Mouse (Mus musculus): ENCODE results near the gene Lactb. TPM values are rescaled to one million over a fixed set of nuclear protein-coding genes. Genes with fewer than 3 reads are reported as not detected.

Gene Lactb
- polyA plus RNA-seq, 1 experiment from 2014 or later, result 12.4 TPM

DNA sequence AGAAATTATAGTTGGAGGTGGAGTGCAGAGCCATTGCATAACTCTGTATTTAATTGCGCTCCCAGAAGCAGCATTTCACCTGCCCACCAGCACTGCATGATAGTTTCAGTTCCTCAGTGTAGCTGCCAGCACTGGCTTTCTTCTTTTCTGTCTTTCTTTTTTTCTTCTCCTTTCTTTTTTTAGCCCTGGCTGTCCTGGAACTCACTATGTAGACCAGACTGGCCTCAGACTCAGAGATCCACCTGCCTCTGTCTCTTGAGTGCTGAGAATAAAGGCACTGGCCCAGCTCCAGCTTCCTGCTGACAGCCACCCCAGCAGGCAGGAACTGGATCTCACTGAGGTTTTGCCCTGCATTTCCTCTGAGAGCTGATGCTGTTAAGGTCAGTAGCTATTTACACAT is 2.7 kb upstream of the Lactb start:
- Histone ChIP-seq H3K9me3 (no peaks in the 10 kb centered on the region), H3K4me3 (no peak overlapping the region), H3K4me2 (no peak overlapping the region), H3K36me3 (no peaks in the 10 kb centered on the region), H3K27me3 (no peaks in the 10 kb centered on the region), H3K4me1 (replicated peaks) (peaks cover 16% of the 10 kb centered on the region), H3K9ac (no peak overlapping the region), H3K27ac (replicated peaks) (no peak overlapping the region)
- WGBS, result 85% methylated on average over 1 of the region's 1 CpGs
- no peak for ATAC-seq (ENCODE audit: low FRiP score, low read depth)

- no peaks in the 10 kb centered on the region for H3K27me3 ChIP-seq
- 80% methylated on average over 5 of the region's 5 CpGs for WGBS
- no peak for ATAC-seq (ENCODE audit: low FRiP score, low read depth)
These were observed 1.8 kb upstream of the Lactb start for GRCm38 (mm10) chr9:66977121-66977520.

GRCm38 (mm10) chr9:66974721-66975225 is 511 bp downstream of the Lactb start:
- under 1% methylated on average over 41 of the region's 41 CpGs for WGBS
- no peaks in the 10 kb centered on the region for H3K9me3 ChIP-seq
- ATAC-seq (ENCODE audit: low FRiP score, low read depth), result peak; percentile 86

More at GRCm38 (mm10) chr9:66977121-66977520, 1.8 kb upstream of the Lactb start:
- Histone ChIP-seq H3K4me1 (replicated peaks) (peaks cover 16% of the 10 kb centered on the region), H3K36me3 (no peaks in the 10 kb centered on the region), H3K4me2 (no peak overlapping the region), H3K9ac (no peak overlapping the region), H3K9me3 (no peaks in the 10 kb centered on the region), H3K27ac (replicated peaks) (no peak overlapping the region), H3K4me3 (no peak overlapping the region)

DNA sequence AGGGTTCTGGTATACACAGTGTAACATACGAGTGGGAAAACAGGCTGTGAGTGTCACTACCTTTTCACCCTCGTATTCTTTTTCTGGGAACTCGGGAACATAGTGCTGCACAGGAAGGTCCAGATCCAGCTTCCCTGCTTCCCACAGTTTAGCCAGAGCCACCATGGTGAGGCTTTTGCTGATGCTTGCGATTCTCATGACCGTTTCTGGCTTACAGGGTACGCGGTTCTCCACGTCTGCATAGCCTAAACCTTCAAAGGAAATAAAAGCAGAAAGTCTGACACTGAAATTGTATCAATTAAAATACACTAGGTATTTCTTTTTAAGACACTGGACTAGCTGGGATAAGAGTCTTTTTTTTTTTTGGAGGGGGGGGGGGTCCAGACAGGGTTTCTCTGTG is 4.2 kb downstream of the Lactb start:
- WGBS, result 90% methylated on average over 8 of the region's 8 CpGs
- peaks cover 33% of the 10 kb centered on the region for H3K36me3 ChIP-seq

More at GRCm38 (mm10) chr9:66974721-66975225, 511 bp downstream of the Lactb start:
- Histone ChIP-seq H3K4me1 (replicated peaks) (peaks cover 16% of the 10 kb centered on the region), H3K27ac (replicated peaks) (peak overlapping the region; percentile 93), H3K9ac (peak overlapping the region; percentile 94), H3K27me3 (no peaks in the 10 kb centered on the region), H3K36me3 (peaks cover 17% of the 10 kb centered on the region), H3K4me2 (peak overlapping the region; percentile 59), H3K4me3 (peak overlapping the region; percentile 98)

GRCm38 (mm10) chr9:66967492-66967891 is 7.8 kb downstream of the Lactb start:
- H3K27me3 ChIP-seq, result no peaks in the 10 kb centered on the region

More for the DNA sequence above, 4.2 kb downstream of the Lactb start:
- no peak overlapping the region for H3K9ac ChIP-seq
- H3K4me3 ChIP-seq, result no peak overlapping the region
- peaks cover 16% of the 10 kb centered on the region for H3K4me1 ChIP-seq (replicated peaks)
- ATAC-seq (ENCODE audit: low FRiP score, low read depth), result no peak
- H3K27me3 ChIP-seq, result no peaks in the 10 kb centered on the region
- H3K9me3 ChIP-seq, result no peaks in the 10 kb centered on the region
- H3K4me2 ChIP-seq, result no peak overlapping the region
- no peak overlapping the region for H3K27ac ChIP-seq (replicated peaks)

GRCm38 (mm10) chr9:66961478-66961877 is 13.8 kb downstream of the Lactb start:
- H3K9ac ChIP-seq, result no peak overlapping the region
- H3K36me3 ChIP-seq, result no peaks in the 10 kb centered on the region
- 80% methylated on average over 3 of the region's 3 CpGs for WGBS
- no peaks in the 10 kb centered on the region for H3K27me3 ChIP-seq
- no peak overlapping the region for H3K4me3 ChIP-seq
- H3K9me3 ChIP-seq, result no peaks in the 10 kb centered on the region
- no peaks in the 10 kb centered on the region for H3K4me1 ChIP-seq (replicated peaks)
- H3K4me2 ChIP-seq, result no peak overlapping the region
- no peak overlapping the region for H3K27ac ChIP-seq (replicated peaks)
- no peak for ATAC-seq (ENCODE audit: low FRiP score, low read depth)

More at GRCm38 (mm10) chr9:66967492-66967891, 7.8 kb downstream of the Lactb start:
- Histone ChIP-seq H3K9ac (no peak overlapping the region), H3K4me1 (replicated peaks) (no peaks in the 10 kb centered on the region), H3K27ac (replicated peaks) (no peak overlapping the region), H3K4me3 (no peak overlapping the region), H3K9me3 (no peaks in the 10 kb centered on the region), H3K4me2 (no peak overlapping the region), H3K36me3 (peaks cover 33% of the 10 kb centered on the region)
- no peak for ATAC-seq (ENCODE audit: low FRiP score, low read depth)
- 90% methylated on average over 8 of the region's 8 CpGs for WGBS

- Histone ChIP-seq H3K4me3 (no peak overlapping the region), H3K9me3 (no peaks in the 10 kb centered on the region), H3K4me1 (replicated peaks) (no peaks in the 10 kb centered on the region), H3K4me2 (no peak overlapping the region), H3K36me3 (0 out of 2 replicates have a peak, but pooled peaks cover 5% of the 10 kb centered on the region), H3K27me3 (no peaks in the 10 kb centered on the region), H3K9ac (no peak overlapping the region), H3K27ac (replicated peaks) (no peak overlapping the region)
- WGBS, result 97% methylated on average over 3 of the region's 3 CpGs
- no peak for ATAC-seq (ENCODE audit: low FRiP score, low read depth)
These were observed 17.8 kb downstream of the Lactb start for GRCm38 (mm10) chr9:66957451-66957850.

GRCm38 (mm10) chr9:66952886-66953285 is 22.4 kb downstream of the Lactb start:
- 86% methylated on average over 2 of the region's 2 CpGs for WGBS
- H3K27ac ChIP-seq (replicated peaks), result no peak overlapping the region
- no peak for ATAC-seq (ENCODE audit: low FRiP score, low read depth)

DNA sequence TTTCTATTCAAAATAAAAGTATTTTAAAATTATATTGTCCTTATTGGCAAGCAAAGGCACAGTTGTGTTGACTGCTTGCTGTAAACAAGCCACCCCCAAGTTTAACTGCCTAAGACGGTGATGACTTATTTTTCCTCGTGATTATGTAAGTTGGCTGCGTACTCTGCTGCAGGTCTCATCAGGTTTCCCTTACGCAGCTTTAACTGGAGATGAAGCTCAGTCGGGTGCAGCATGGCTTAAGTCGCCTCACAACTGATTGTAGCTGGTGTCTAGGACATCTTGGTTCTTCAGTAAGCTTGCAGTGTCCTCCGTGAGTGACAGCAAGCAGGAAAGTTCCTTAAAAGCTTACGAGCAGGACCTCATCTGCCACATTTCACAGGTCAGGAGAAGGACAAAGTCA is 23.0 kb downstream of the Lactb start:
- 83% methylated on average over 8 of the region's 8 CpGs for WGBS
- Histone ChIP-seq H3K9me3 (no peaks in the 10 kb centered on the region), H3K4me3 (no peak overlapping the region), H3K9ac (no peak overlapping the region), H3K27me3 (no peaks in the 10 kb centered on the region), H3K27ac (replicated peaks) (no peak overlapping the region), H3K4me2 (no peak overlapping the region), H3K4me1 (replicated peaks) (no peaks in the 10 kb centered on the region), H3K36me3 (peaks cover 13% of the 10 kb centered on the region)
- ATAC-seq (ENCODE audit: low FRiP score, low read depth), result no peak

More at GRCm38 (mm10) chr9:66952886-66953285, 22.4 kb downstream of the Lactb start:
- Histone ChIP-seq H3K9ac (no peak overlapping the region), H3K27me3 (no peaks in the 10 kb centered on the region), H3K4me1 (replicated peaks) (no peaks in the 10 kb centered on the region), H3K4me2 (no peak overlapping the region), H3K4me3 (no peak overlapping the region), H3K9me3 (no peaks in the 10 kb centered on the region), H3K36me3 (peaks cover 13% of the 10 kb centered on the region)

DNA sequence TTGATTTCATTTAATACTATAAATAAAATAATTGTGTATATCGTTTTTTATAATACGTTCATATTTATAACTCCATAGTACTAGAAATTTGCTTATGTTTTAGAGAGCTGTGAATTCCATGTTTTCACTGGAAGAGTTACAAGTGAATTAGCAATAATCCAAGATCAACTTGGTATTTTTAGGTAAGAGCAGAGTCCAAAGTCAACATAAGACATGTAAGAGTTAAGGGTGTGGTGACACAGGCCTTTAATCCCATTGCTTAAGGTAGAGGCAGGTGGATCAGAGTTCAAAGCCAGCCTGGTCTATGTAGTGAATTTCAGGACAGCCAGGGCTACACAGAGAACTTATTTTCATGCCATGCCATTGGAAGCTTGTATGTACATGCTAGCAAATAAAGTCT is 26.7 kb downstream of the Lactb start:
- H3K4me3 ChIP-seq, result no peak overlapping the region
- H3K27me3 ChIP-seq, result no peaks in the 10 kb centered on the region
- H3K36me3 ChIP-seq, result peaks cover 8% of the 10 kb centered on the region
- no peak overlapping the region for H3K4me2 ChIP-seq
- WGBS, result 96% methylated on average over 2 of the region's 2 CpGs
- H3K4me1 ChIP-seq (replicated peaks), result peaks cover 12% of the 10 kb centered on the region
- no peak for ATAC-seq (ENCODE audit: low FRiP score, low read depth)
- no peaks in the 10 kb centered on the region for H3K9me3 ChIP-seq
- H3K27ac ChIP-seq (replicated peaks), result no peak overlapping the region
- H3K9ac ChIP-seq, result no peak overlapping the region

DNA sequence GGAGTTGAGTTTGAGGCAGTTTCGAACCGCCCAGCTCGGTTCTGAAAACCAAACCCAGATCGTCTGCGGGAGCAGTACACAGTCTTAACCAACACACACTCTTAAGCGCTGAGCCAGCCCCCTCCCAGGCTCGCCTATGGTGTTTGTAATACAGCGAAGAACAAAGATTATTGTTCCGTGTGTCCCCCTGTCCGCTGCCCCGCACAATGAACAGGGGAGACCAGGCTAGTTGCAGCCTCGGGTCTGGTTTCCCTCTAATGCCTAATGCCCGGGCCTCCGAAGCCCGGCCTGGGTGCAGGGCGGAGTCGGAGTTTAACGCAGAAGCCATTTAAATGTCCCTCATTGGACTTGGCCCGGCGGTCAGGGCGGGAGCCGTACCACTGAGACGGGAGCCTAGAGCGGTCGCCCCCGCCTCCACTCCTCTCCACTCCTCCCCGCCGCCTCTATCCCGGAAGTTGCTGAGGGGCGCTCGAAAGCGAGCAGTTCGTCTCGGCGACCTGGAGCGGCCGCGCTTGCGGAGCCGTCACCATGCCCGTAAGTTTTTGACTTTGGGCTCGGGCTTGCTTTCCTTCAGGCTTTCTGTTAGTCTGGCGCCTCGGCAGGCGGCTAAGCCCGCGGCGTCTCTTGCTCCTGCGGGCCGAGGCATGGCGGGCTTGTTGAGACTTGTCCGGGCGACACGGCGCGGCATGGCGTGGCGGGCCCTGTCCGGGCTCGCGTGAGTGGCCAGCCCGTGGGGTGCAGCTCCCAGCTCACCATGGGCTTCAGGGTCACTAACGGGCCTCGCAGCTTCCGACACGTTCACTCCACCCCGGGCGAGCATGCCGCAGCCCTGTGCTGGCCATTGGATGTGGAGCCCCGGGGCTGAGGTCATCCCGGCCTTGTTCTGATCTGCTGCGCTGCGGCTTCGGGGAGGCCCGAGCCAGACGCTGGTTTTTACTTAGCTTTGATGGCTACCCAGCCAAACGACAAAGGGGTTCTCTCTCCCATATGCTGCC is 29.3 kb downstream of the Lactb start, which contains the start of gene Rps27l:
Rps27l (plus strand) TSS at position 440 of the 995 bp plus-strand sequence.
- peak within 1 kb of the TSS; percentile 93 for H3K27ac ChIP-seq (replicated peaks)
- H3K9me3 ChIP-seq, result no peaks in the 10 kb centered on the region
- peaks cover 12% of the 10 kb centered on the region for H3K4me1 ChIP-seq (replicated peaks)
- ATAC-seq (ENCODE audit: low FRiP score, low read depth), result peak; percentile 98
- H3K36me3 ChIP-seq, result peaks cover 8% of the 10 kb centered on the region
- no peaks in the 10 kb centered on the region for H3K27me3 ChIP-seq
- peak within 1 kb of the TSS; percentile 70 for H3K9ac ChIP-seq
- H3K4me2 ChIP-seq, result peak within 1 kb of the TSS; percentile 71
- WGBS, result under 1% methylated on average over 77 of the region's 77 CpGs
- H3K4me3 ChIP-seq, result peak within 1 kb of the TSS; percentile 64

GRCm38 (mm10) chr9:66945161-66945560 is 30.1 kb downstream of the Lactb start:
- 30% methylated on average over 4 of the region's 4 CpGs for WGBS
- ATAC-seq (ENCODE audit: low FRiP score, low read depth), result no peak

More at GRCm38 (mm10) chr9:66945161-66945560, 30.1 kb downstream of the Lactb start:
- peaks cover 8% of the 10 kb centered on the region for H3K36me3 ChIP-seq
- H3K4me3 ChIP-seq, result peak overlapping the region; percentile 64
- peak overlapping the region; percentile 70 for H3K9ac ChIP-seq
- no peaks in the 10 kb centered on the region for H3K9me3 ChIP-seq
- H3K4me1 ChIP-seq (replicated peaks), result peaks cover 12% of the 10 kb centered on the region
- peak overlapping the region; percentile 93 for H3K27ac ChIP-seq (replicated peaks)
- peak overlapping the region; percentile 71 for H3K4me2 ChIP-seq
- H3K27me3 ChIP-seq, result no peaks in the 10 kb centered on the region

Measured in hindbrain, embryonic 15.5 days (tissue).